Mouse (Mus musculus) heart, embryonic 11.5 days (tissue): ENCODE results near the gene Ckap2l. TPM values are rescaled to one million over a fixed set of nuclear protein-coding genes. Genes with fewer than 3 reads are reported as not detected.

Experiments
- ATAC-seq: fragments of 200-750 bp; cut with Nextera tagmentation; replicated peaks from 2 replicates; pipeline ENCODE4 v1.8.0; 2017; ENCODE audit warnings: moderate library complexity; ENCODE audit not compliant: insufficient number of reproducible peaks, low FRiP score, low TSS enrichment
- H3K27ac ChIP-seq: fragments of 300-500 bp; sonication (generic); 2 replicates; pipeline ENCODE4 v1.5.1; 2014; ENCODE audit warnings: mild to moderate bottlenecking, low read depth, low read length
- H3K27me3 ChIP-seq: fragments of 300-500 bp; sonication (generic); 2 replicates; pipeline ENCODE4 v1.6.1; 2014; ENCODE audit warnings: mild to moderate bottlenecking, low read length, mixed read lengths; ENCODE audit not compliant: control insufficient read depth, insufficient read depth
- H3K36me3 ChIP-seq: fragments of 300-500 bp; sonication (generic); 2 replicates; pipeline ENCODE4 v1.6.1; 2014; ENCODE audit warnings: mild to moderate bottlenecking, low read length, moderate library complexity, mixed read lengths; ENCODE audit not compliant: control insufficient read depth, insufficient read depth
- H3K4me1 ChIP-seq: fragments of 300-500 bp; sonication (generic); 2 replicates; pipeline ENCODE4 v1.6.1; 2014; ENCODE audit warnings: low read length; ENCODE audit not compliant: control insufficient read depth, insufficient read depth
- H3K4me2 ChIP-seq: fragments of 300-500 bp; sonication (generic); 2 replicates; pipeline ENCODE4 v1.6.1; 2014; ENCODE audit warnings: mild to moderate bottlenecking, moderate library complexity
- H3K4me3 ChIP-seq: fragments of 300-500 bp; sonication (generic); 2 replicates; pipeline ENCODE4 v1.5.1; 2014; ENCODE audit warnings: low read depth, low read length
- H3K9ac ChIP-seq: fragments of 300-500 bp; sonication (generic); 2 replicates; pipeline ENCODE4 v1.6.1; 2014; ENCODE audit warnings: mild to moderate bottlenecking, low read depth, low read length, moderate library complexity
- H3K9me3 ChIP-seq: fragments of 300-500 bp; sonication (generic); replicated peaks from 2 replicates; pipeline ENCODE4 v1.6.1; 2016; ENCODE audit warnings: low read length; ENCODE audit not compliant: control insufficient read depth
- WGBS: fragments of 180-500 bp; shearing (Covaris S2); extraction: QIAGEN DNeasy Blood & Tissue Kit; methylation state at CpG from one replicate; pipeline ENCODE4 v1.1.7; 2014; ENCODE audit not compliant: insufficient replicate concordance; 5-methylcytosine and 5-hydroxymethylcytosine counted together
- polyA plus RNA-seq: library from polyadenylated mRNA; unstranded; fragments of >200 nt; fragmentation: Nextera tagmentation; extraction: Ambion mirVana; gene quantifications from 2 replicates; pipeline ENCODE4 v1.2.1, GENCODE M21; 2014

Ckap2l gene
- polyA plus RNA-seq, 1 experiment from 2014 or later: 59.9 TPM

DNA sequence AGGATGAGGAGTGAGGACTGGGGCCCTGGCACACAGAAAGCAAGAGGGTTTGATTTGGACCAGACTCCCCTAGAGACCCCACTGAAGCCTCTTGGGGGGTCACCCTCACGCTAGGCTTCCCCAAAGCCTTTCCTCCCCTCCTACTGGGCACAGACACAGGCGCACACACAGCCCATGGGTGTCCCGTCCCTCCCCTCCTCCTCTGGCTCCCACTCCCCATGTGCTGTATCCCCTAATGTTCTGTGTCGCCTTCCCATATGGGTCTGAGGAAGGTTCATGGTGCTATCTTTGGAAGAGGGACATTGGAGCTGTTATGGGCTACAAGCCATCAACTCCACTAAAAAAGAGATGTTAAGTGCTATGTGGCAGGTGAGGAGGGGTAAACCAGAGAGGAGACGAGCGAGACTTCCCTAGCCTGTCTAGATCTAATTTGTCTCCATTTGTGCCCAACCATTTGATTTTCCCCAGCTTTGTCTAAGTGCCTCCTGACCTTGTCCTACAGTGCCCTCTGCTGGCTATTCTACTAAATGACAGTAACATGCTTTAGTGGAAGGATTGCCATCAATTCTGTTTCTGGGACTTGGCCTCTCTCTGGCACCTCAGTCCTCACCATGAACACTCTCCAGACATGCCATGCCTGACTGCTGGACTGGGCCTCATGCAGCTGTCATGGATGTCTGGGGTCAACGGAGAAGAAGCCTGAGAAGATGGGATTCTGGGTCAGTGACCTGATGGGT, 38.4 kb downstream of the Ckap2l start:
- no peak overlapping the region for H3K9ac ChIP-seq
- H3K27me3 ChIP-seq: no peaks in the 10 kb centered on the region
- H3K27ac ChIP-seq: no peak overlapping the region
- no peaks in the 10 kb centered on the region for H3K36me3 ChIP-seq
- H3K4me3 ChIP-seq: no peak overlapping the region
- H3K9me3 ChIP-seq: no peaks in the 10 kb centered on the region
- no peaks in the 10 kb centered on the region for H3K4me1 ChIP-seq
- no peak; the same call in 1 of the 2 replicates for ATAC-seq
- H3K4me2 ChIP-seq: no peak overlapping the region
- 30% methylated on average over 7 of the region's 7 CpGs for WGBS

DNA sequence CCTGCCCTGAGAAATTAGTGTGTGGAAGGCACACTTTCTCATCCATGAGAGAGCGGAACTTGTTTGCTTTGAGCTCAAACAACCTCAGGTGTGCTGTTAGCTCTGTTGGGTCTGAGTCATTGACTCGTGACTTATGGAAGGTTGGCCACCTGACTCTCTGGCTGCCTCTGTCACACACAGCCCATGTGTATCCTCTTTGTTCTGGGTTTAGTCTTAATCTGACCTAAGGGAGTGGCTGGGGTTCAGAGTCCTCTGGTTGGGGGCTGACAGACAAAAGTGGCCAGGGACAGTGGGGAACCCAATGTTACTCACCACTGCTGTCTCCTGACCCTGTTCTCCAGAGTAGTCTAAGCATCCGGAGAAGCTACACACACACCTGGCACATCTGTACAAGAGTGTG, 39.0 kb downstream of the Ckap2l start:
- H3K36me3 ChIP-seq: no peaks in the 10 kb centered on the region
- 88% methylated on average over 3 of the region's 3 CpGs for WGBS
- H3K9me3 ChIP-seq: no peaks in the 10 kb centered on the region
- no peak overlapping the region for H3K27ac ChIP-seq
- H3K4me2 ChIP-seq: no peak overlapping the region
- H3K27me3 ChIP-seq: no peaks in the 10 kb centered on the region
- no peaks in the 10 kb centered on the region for H3K4me1 ChIP-seq
- H3K9ac ChIP-seq: no peak overlapping the region
- H3K4me3 ChIP-seq: no peak overlapping the region
- ATAC-seq: no peak

DNA sequence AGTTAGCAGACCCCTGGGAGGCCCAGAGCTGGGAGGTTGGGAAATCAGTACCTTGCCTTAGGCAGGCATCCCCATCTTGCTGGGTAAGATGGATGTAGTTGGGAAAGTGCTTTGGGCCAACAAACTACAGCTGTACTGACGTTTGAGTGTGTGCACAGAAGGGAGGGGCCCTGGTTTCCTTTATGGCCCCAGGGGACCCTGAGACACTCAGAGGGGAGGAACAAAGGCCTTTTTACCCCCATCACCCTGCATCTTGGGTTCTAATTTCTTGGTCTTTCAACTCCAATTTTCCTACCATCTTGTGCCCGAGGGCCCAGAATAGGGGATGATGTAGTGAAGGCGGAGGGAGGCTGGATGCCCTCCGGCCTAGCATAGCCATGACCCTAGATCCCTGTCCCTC, 41.0 kb downstream of the Ckap2l start:
- no peak overlapping the region for H3K9ac ChIP-seq
- 82% methylated on average over 4 of the region's 4 CpGs for WGBS
- no peaks in the 10 kb centered on the region for H3K27me3 ChIP-seq
- no peak overlapping the region for H3K4me3 ChIP-seq
- no peaks in the 10 kb centered on the region for H3K4me1 ChIP-seq
- H3K27ac ChIP-seq: no peak overlapping the region
- H3K9me3 ChIP-seq: no peaks in the 10 kb centered on the region
- H3K36me3 ChIP-seq: no peaks in the 10 kb centered on the region
- no peak for ATAC-seq
- H3K4me2 ChIP-seq: no peak overlapping the region

DNA sequence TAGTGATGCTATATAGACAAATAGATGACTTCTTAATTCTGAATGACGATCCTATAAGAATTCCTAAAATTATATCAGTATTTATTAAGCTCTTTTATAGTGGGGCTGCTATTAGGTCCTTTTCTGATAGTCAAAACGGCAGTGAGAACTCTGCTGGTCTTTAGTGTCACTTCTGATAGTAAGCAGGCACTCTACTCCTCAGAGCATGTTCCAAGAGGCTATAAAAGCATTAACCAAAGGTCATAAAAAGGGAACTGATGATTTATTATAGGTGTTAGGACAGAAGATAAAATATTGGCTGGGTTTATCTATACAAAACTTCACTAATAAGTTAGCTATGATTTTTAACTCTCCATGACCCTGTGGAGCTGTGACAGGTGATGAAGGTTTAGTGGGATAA, 42.9 kb downstream of the Ckap2l start:
- WGBS: 71% methylated on average over 2 of the region's 2 CpGs
- no peaks in the 10 kb centered on the region for H3K4me1 ChIP-seq
- no peak overlapping the region for H3K4me2 ChIP-seq
- no peaks in the 10 kb centered on the region for H3K36me3 ChIP-seq
- no peak overlapping the region for H3K4me3 ChIP-seq
- H3K27me3 ChIP-seq: no peaks in the 10 kb centered on the region
- H3K9ac ChIP-seq: no peak overlapping the region
- H3K9me3 ChIP-seq: no peaks in the 10 kb centered on the region
- no peak for ATAC-seq
- H3K27ac ChIP-seq: no peak overlapping the region

DNA sequence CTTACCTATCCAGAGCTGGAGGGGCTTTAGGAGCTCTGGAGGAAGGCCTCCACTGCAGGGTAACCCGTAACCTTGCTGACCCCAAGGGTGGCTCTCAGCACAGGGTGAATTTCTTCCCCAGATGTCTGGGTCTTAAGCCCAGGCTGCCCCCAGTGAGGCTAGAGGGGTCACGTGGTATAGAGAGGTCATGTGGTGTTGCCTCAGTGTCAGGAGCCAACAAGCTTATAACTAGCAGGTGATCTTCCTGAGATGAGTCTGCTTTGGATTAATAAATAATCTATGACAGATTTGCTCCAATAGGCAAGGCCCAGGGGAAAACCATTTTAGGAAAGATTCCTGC, 43.4 kb downstream of the Ckap2l start:
- 79% methylated on average over 2 of the region's 2 CpGs for WGBS
- H3K27ac ChIP-seq: no peak overlapping the region
- no peak overlapping the region for H3K4me3 ChIP-seq
- H3K9me3 ChIP-seq: no peaks in the 10 kb centered on the region
- no peak overlapping the region for H3K4me2 ChIP-seq
- no peak for ATAC-seq
- no peaks in the 10 kb centered on the region for H3K27me3 ChIP-seq
- no peaks in the 10 kb centered on the region for H3K36me3 ChIP-seq
- H3K4me1 ChIP-seq: no peaks in the 10 kb centered on the region
- no peak overlapping the region for H3K9ac ChIP-seq

DNA sequence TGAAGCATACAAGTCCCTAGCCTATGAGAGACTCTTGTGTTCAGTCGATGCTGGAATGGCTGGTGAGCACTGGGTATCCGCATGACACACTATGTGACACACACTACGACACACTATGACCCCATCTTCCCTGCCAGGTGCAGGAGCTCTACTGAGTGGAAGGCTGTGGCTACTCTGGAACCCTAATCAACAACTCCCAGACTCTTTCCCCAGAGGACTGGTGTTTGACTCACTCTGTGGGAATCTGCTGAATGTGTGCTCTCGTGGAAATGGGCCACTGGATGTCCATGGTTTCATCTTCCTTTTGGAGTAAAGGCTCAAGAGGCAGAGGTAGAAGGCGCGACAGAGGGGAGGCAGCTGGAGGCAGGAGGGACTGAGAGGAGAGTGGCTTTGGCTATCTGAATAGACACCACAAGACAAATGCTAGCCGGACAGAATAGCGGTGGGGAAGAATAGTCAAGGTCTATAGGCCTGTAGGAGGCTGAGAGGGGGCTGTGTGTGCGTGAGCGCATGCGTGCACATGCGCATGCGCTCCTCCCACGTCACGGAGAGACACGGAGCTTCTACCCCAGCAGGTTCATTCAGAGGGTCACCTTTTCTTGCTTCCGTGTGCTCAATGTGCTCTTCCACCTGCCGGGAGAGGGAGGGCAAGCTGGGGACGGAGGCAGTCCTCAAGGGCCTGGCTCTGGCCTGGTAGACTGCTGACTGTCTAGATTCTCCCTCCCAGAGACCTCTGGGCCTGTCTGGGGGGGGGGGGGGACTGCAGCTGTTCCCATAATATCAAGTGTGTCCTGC, 44.0 kb downstream of the Ckap2l start:
- no peaks in the 10 kb centered on the region for H3K27me3 ChIP-seq
- ATAC-seq: no peak
- 85% methylated on average over 19 of the region's 19 CpGs for WGBS
- no peak overlapping the region for H3K4me3 ChIP-seq
- no peaks in the 10 kb centered on the region for H3K9me3 ChIP-seq
- H3K4me2 ChIP-seq: no peak overlapping the region
- no peaks in the 10 kb centered on the region for H3K36me3 ChIP-seq
- no peak overlapping the region for H3K9ac ChIP-seq
- no peak overlapping the region for H3K27ac ChIP-seq
- H3K4me1 ChIP-seq: no peaks in the 10 kb centered on the region

DNA sequence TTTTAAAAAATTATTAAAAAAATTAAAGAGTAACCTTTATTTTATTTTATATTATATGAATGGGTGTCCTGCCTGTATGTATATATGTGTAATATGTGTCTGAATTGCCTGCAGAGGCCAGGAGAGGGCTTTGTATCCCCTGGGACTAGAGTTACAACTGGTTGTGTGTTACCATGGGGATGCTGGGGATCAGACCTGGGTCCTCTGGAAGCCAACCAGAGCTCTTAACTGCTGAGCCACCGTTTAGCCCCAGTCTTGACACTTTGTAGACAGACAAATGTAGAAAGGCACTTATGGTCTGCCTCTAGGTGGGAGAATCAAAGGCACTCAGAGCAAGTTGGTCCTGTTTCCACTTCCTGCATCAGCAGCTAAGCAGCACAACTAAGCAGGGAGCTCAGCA, 47.7 kb downstream of the Ckap2l start:
- H3K9me3 ChIP-seq: no peaks in the 10 kb centered on the region
- no peak overlapping the region for H3K9ac ChIP-seq
- no peak overlapping the region for H3K27ac ChIP-seq
- WGBS: 50% methylated on average over 1 of the region's 1 CpGs
- H3K36me3 ChIP-seq: no peaks in the 10 kb centered on the region
- H3K27me3 ChIP-seq: no peaks in the 10 kb centered on the region
- peaks cover 10% of the 10 kb centered on the region for H3K4me1 ChIP-seq
- ATAC-seq: no peak
- H3K4me2 ChIP-seq: no peak overlapping the region
- H3K4me3 ChIP-seq: no peak overlapping the region

DNA sequence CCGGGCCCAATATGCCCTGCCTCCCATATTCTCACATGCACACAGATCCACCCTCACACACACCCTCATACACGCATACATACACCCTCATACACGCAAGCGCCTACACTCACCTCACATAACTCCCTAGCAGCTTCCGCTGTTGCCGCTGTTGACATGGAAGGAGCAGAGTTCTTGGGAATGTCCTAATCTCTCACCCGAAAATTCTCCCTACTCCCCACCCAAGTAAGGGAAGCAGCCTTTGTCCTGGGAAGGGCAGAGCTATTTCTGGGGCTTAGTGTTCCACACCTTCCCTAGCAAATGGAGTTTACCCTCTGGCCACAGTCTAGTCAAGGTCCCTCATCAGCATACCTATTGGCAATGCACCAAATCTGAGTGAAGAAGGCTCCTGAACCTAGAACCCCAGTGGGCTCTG, 49.3 kb downstream of the Ckap2l start:
- H3K9ac ChIP-seq: no peak overlapping the region

DNA sequence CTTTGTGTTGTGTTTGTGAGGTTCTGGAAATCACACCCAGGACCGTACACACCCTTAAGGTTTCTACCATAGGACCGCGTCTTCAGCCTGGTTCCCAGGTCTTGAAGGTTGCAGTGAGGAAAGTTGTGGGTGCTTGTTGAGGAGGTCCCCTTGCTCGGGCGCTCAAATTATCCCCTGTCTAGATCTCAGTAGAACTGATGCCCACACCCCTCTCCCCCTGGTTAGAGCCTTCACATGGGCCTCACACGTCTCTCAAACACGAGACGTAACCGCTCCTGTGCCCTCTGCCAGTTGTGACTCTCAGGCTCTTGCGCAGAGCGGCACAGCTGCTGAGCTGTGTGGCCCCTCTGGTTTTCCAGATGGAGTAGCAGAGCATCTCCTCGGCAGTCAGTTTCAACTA, 50.1 kb downstream of the Ckap2l start:
- WGBS: 92% methylated on average over 12 of the region's 12 CpGs
- Histone ChIP-seq H3K4me1 (peaks cover 21% of the 10 kb centered on the region), H3K36me3 (no peaks in the 10 kb centered on the region), H3K9me3 (no peaks in the 10 kb centered on the region), H3K4me2 (no peak overlapping the region), H3K9ac (no peak overlapping the region), H3K27me3 (no peaks in the 10 kb centered on the region), H3K4me3 (no peak overlapping the region), H3K27ac (no peak overlapping the region)
- no peak for ATAC-seq

More for the DNA sequence above, 49.3 kb downstream of the Ckap2l start:
- ATAC-seq: no peak
- Histone ChIP-seq H3K36me3 (no peaks in the 10 kb centered on the region), H3K27me3 (no peaks in the 10 kb centered on the region), H3K4me3 (no peak overlapping the region), H3K9me3 (no peaks in the 10 kb centered on the region), H3K4me2 (no peak overlapping the region), H3K27ac (no peak overlapping the region), H3K4me1 (peaks cover 21% of the 10 kb centered on the region)
- 86% methylated on average over 7 of the region's 7 CpGs for WGBS
